Mouse (Mus musculus) small intestine, adult 2 months (tissue): ENCODE data around the gene Bphl.

Experiments
- CTCF ChIP-seq: fragments of 200-500 bp; IDR thresholded peaks from 2 replicates; pipeline ENCODE4 v1.5.1; 2012; ENCODE audit warnings: low read depth, mild to moderate bottlenecking, control low read depth, inconsistent platforms, low read length, moderate library complexity, mixed read lengths; ENCODE audit not compliant: insufficient replicate concordance, insufficient read length; ENCODE audit errors: extremely low read depth
- POLR2A ChIP-seq: fragments of 200-500 bp; IDR thresholded peaks from 2 replicates; pipeline ENCODE4 v1.6.1; 2012; ENCODE audit warnings: low read depth, mild to moderate bottlenecking, control low read depth, inconsistent platforms, low read length, moderate library complexity

DNA sequence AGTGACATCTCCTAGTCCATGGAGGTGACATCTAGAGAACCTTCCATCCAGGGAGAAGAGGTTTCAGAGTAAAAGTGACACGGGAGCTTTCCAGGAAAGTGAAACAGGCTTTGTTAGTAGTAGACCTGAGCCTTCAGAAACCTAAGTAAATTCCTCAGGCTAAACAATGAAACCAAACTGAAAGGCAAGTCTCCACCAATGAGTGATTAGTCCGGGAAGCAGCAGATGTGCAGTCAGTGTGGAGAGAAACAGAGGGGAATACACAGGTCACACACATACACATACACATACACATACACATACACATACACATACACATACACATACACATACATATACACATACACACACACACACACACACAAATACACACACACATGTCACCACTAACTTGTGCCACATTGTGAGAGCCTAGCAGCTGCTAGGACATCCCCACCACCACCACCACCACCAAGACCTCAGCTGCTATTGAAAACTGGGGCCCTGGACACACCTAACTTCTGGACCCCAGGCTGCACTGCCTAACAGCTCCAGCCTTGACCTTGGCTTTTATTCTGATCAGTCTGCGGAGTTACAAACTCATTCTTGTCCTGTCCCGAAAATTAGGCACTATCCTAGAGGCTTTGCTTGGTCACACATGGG lies 71.8 kb downstream of the Bphl start:
- TF ChIP-seq CTCF = no peak
- no peak for TF ChIP-seq POLR2A
